Mouse (Mus musculus) small intestine, adult 2 months (tissue): ENCODE data around the gene Cyp2b9. TPM values are rescaled to one million over a fixed set of nuclear protein-coding genes. Genes with fewer than 3 reads are reported as not detected.
"Not testable (repeated sequence)": the region's sequence is repeated elsewhere in the genome, so short reads cannot be mapped to it uniquely, and the experiment has no call there.

Experiments
- H3K27ac ChIP-seq: fragments of 200-500 bp; 2 replicates; pipeline ENCODE4 v1.5.1; 2012; ENCODE audit warnings: low read depth, low read length, control low read depth, inconsistent platforms; ENCODE audit not compliant: insufficient read depth
- H3K27me3 ChIP-seq: fragments of 200-500 bp; 2 replicates; pipeline ENCODE4 v1.6.1; 2012; ENCODE audit warnings: mild to moderate bottlenecking, moderate library complexity, low read length, inconsistent platforms; ENCODE audit not compliant: control insufficient read depth, insufficient read depth
- H3K36me3 ChIP-seq: fragments of 200-500 bp; 2 replicates; pipeline ENCODE4 v1.6.1; 2012; ENCODE audit warnings: mild to moderate bottlenecking, low read length, control low read depth, inconsistent platforms; ENCODE audit not compliant: control insufficient read depth, insufficient read depth
- H3K4me1 ChIP-seq: fragments of 200-500 bp; 2 replicates; pipeline ENCODE4 v1.6.1; 2012; ENCODE audit warnings: low read length, inconsistent platforms, mixed read lengths; ENCODE audit not compliant: control insufficient read depth, insufficient read depth, insufficient read length
- H3K4me3 ChIP-seq: fragments of 200-500 bp; 2 replicates; pipeline ENCODE4 v1.5.1; 2012; ENCODE audit warnings: low read depth, mild to moderate bottlenecking, control low read depth, inconsistent platforms, low read length, moderate library complexity
- CTCF ChIP-seq: fragments of 200-500 bp; IDR thresholded peaks from 2 replicates; pipeline ENCODE4 v1.5.1; 2012; ENCODE audit warnings: low read depth, mild to moderate bottlenecking, control low read depth, inconsistent platforms, low read length, moderate library complexity, mixed read lengths; ENCODE audit not compliant: insufficient replicate concordance, insufficient read length; ENCODE audit errors: extremely low read depth
- POLR2A ChIP-seq: fragments of 200-500 bp; IDR thresholded peaks from 2 replicates; pipeline ENCODE4 v1.6.1; 2012; ENCODE audit warnings: low read depth, mild to moderate bottlenecking, control low read depth, inconsistent platforms, low read length, moderate library complexity
- WGBS: fragments of 180-500 bp; shearing (Covaris S2); methylation state at CpG from one replicate; pipeline ENCODE4 v1.1.7; 2018; 5-methylcytosine and 5-hydroxymethylcytosine counted together
- polyA plus RNA-seq: library from polyadenylated mRNA; depleted of rRNA; stranded (reverse); fragments of >200 nt; gene quantifications from 2 replicates; pipeline ENCODE4 v1.2.3, GENCODE M21; 2012; rRNA removed

The Cyp2b9 gene
- polyA plus RNA-seq = not detected in 2 replicates

GRCm38 (mm10) chr7:26173111-26173510 lies at the start of gene Cyp2b9:
Gene Cyp2b9, plus strand, starts transcription at chr7:26173411.
- H3K4me1 ChIP-seq, H3K27me3 ChIP-seq: not testable (repeated sequence)
- WGBS = 72% methylated on average over 3 of the region's 3 CpGs

GRCm38 (mm10) chr7:26139623-26140022 lies 33.6 kb upstream of the Cyp2b9 start:
- not testable (repeated sequence) for H3K4me1 ChIP-seq, H3K27ac ChIP-seq, H3K36me3 ChIP-seq, H3K27me3 ChIP-seq, H3K4me3 ChIP-seq
- no CpG with 5 or more reads among the region's 2 CpGs for WGBS

More at GRCm38 (mm10) chr7:26173111-26173510, at the start of gene Cyp2b9:
- not testable (repeated sequence) for H3K27ac ChIP-seq, H3K36me3 ChIP-seq, H3K4me3 ChIP-seq

- H3K4me3 ChIP-seq, H3K27ac ChIP-seq, H3K4me1 ChIP-seq, H3K36me3 ChIP-seq, H3K27me3 ChIP-seq: not testable (repeated sequence)
- WGBS = 38% methylated on average over 1 of the region's 3 CpGs
Measured at GRCm38 (mm10) chr7:26143657-26144056, 29.6 kb upstream of the Cyp2b9 start.

- H3K4me1 ChIP-seq, H3K27ac ChIP-seq, H3K27me3 ChIP-seq, H3K4me3 ChIP-seq, H3K36me3 ChIP-seq: not testable (repeated sequence)
- WGBS = 72% methylated on average over 3 of the region's 3 CpGs
Measured at GRCm38 (mm10) chr7:26168765-26169536, 4.3 kb upstream of the Cyp2b9 start.

DNA sequence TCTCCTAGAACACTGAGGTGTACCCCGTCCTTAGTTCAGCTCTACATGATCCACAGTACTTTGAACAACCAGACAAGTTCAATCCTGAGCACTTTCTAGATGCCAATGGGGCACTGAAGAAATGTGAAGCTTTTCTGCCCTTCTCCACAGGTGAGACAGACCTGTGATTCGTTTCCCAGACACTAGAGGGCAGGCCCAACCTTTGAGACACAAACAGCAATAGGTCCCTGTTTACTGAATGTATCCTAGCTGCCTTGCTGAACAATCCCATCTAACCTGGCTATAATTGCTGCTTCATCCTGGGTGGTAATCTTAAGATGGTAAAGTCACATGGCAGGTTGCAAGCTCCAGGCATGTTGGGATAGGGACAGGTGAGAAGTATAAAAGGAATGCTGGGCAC lies 27.9 kb downstream of the Cyp2b9 start:
- H3K27me3 ChIP-seq = no peaks in the 10 kb centered on the region
- TF ChIP-seq POLR2A (no peak), CTCF (no peak)
- no peaks in the 10 kb centered on the region for H3K36me3 ChIP-seq
- no peak overlapping the region for H3K4me3 ChIP-seq
- H3K4me1 ChIP-seq = no peaks in the 10 kb centered on the region
- H3K27ac ChIP-seq = no peak overlapping the region
- 24% methylated on average over 2 of the region's 2 CpGs for WGBS

DNA sequence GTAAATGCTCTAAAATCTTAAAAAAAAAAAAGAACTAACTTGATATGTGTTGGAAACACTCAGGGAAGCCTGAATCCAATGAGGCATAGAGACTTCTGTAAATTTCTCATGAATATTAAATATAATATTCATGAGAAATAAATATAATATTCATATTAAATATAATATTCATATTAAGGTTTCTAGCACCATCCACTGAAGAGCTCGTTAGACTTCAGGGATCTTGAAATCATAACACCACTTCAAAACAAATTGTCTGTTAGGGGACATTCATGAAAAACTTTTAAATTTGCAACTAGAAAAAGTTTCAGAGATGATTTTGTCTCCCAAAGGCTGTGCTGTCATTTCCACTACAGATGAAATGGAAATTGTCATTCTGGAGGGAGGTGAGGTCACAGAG lies 86.8 kb downstream of the Cyp2b9 start, which contains the start of gene Vmn1r184:
TSS of gene Vmn1r184 (plus strand) at position 301 of the 400 bp plus-strand sequence.
- H3K4me3 ChIP-seq, H3K4me1 ChIP-seq, H3K27ac ChIP-seq, H3K27me3 ChIP-seq, H3K36me3 ChIP-seq: not testable (repeated sequence)
- WGBS = 70% methylated on average over 1 of the region's 1 CpGs

Other genes with a start within 250 kb of the Cyp2b9 start
- 0.67 TPM in 1 of 2 replicates, not detected in the other for gene Cyp2b13, start 111.9 kb upstream of the Cyp2b9 start, polyA plus RNA-seq
- gene Vmn1r184, start 86.9 kb downstream of the Cyp2b9 start, polyA plus RNA-seq = not detected in 2 replicates
- not detected in 2 replicates for gene Cyp2a4, start 133.8 kb downstream of the Cyp2b9 start, polyA plus RNA-seq
- gene Nlrp9c, start 230.3 kb downstream of the Cyp2b9 start, polyA plus RNA-seq = not detected in 2 replicates